Mouse (Mus musculus) lung, postnatal 14 days (tissue): ENCODE results near the gene Gsc.
A peak's percentile ranks its signal among the peaks of the same experiment; 100 is the strongest.
"Not testable (repeated sequence)": the region's sequence is repeated elsewhere in the genome, so short reads cannot be mapped to it uniquely, and the experiment has no call there.

Experiments
- DNase-seq: peaks from one replicate; pipeline ENCODE4 v3.0.0; 2021

The Gsc gene

DNA sequence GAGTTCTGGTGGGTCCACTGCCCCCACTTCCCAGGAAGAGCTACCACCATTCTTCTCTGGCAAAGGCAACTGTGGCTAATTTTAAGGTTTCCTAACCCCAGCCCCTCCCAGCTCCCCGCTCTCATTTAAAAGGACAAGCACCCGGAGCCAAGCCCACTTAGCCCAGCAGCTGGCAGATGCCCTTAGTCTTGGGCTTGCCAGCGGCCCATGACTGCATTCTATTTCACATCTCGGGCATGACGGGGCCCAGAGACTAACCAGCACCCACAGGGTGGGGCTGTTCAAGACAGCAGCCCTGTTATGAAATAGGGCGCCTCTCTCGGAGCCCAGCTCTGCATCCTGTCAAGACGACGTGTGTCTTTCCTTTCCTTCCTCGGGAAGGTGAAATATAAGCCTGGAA, 22.9 kb downstream of the Gsc start:
- no peak for DNase-seq

DNA sequence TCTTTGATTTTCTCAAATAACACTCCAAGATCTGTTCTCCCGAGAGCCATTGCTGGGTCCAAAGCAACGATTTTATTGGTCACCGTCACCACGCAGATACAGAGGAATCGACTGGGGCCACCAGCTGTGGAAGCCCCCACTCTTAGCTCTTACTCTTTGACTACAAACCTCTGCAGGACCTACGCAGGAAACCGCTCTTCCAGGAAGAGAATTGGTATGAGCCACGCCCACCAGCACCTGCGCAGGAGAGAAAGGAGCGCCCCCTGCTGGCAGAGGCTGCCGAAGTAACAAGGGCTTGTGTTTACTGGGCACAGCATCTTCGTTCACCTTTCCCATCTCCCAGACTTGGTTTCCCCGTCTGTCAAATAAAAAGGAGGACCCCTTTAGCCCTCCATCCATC, 25.0 kb downstream of the Gsc start:
- peak; percentile 70 for DNase-seq

DNA sequence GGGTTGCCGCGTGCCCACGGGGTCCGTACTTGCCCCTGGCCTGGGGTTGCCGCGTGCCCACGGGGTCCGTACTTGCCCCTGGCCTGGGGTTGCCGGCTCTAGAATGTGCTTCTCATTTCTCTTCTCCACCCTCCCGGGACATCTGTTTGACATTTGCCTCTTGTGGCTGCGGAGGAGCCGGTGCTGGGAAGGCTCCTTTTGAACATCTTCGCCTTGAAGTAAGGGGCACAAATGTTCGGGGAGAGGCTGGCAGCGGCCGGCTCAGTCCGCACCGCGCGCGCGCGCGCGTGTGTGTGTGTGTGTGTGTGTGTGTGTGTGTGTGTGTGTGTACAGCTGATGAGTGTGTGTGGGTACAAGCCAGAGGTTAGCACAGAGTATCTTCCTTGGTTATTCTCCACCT, 26.1 kb downstream of the Gsc start:
- not testable (repeated sequence) for DNase-seq

DNA sequence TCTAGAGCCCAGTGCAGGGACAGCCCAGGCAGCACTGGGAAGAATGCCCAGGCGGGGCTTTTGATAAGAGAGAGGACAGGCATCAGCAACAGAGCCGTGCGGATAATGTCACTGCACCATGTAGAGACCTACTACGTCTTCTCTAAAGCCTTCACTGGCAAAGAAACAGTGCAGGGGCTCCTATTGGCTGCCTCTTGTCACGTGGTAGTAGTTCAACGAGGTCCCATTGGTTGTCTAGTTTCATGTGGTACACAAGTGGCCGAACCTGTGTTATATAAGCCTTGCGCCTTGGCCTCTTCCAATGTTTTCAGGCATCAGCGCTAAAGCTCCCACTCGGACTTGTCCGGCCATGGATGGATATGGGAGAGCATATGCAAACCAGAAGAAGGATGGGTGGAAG, 29.4 kb downstream of the Gsc start:
- DNase-seq: no peak

DNA sequence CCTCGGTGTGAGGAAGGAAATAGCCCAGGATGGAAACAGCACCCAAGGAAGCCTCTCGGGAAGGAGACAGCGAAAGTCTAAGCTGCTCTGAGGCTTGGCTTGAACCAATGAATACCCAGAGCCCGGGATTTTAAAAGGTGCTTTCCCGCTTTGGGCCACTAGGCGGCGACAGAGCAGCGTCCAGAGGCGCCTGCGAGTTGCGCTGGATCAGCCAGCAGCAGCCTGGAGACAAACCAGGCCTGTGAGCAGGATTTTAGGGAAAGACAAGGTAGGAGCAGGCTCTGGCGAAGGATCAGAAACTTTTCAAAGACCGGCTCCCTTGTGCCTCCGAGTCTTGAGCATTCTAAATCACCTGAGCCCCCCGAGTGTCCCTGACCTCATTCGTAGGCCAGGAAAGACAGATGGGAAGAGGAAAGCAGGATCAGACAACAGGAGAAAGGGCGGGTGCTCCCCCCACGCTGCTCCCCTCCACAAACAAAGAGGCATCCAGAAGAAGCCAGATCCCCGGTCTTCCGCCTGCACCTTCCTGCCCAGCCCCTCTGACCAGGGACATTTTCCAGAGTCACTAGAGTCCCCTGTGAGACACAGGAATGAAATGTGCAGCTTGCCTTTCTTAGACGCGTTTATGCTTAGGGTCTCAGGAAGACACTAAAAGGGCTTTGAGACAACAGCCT, 32.9 kb downstream of the Gsc start:
- peak; percentile 86 for DNase-seq

DNA sequence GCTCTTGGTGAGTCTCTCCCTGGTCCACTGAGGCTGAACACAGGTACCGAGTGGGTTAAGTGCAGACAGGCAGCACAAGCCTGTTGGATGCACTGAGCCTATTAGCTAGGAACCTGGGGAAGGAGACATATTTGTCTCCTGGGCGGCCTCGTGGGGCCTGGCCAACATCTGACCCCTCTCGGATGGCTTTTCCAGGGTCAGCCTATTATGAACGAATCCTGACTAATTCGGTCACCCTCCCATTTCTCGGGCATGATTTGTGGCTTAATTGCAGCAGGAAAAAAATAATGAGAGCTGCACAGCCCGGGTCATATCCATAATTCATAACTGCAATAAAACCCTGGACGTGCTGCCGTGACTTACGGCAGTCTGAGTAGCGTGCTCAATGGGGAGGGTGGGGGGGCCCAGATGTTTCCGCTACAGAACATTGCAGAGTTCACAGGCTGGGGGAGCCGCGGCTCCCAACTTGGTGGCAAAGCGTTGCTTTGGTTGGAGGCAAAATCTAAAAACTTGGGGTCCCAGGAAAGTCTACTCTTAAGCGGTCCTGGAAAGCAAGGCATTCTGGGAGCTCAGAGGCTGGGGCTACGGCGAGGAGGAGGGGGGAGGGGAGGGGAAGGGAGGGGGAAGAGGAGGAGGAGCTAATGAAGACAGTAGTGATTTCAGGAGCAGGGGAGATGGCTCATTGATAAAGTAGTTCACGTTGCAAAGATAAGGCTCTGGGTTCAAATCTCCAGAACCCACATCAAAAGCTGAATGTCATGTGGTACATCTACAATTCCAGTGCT, 39.0 kb downstream of the Gsc start:
- no peak for DNase-seq

DNA sequence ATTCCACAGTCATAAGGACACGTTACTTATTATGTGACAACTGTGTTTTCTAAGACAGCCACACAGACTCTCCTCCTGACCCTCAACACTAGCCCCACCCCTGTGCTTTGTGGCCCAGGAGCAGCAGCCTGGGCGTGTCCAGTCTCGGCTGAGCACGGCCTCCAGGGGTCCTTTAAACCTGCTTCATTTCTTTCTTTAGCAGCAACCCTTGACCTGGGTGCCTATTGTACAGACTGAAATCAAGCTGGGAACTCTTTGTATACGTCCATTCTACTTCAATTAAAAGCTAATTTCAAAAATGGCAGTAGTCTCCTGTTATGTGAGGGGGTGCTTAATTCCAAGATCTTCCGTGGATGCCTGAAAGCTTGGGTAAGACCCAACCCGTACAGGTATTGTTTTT, 39.9 kb downstream of the Gsc start:
- no peak for DNase-seq

DNA sequence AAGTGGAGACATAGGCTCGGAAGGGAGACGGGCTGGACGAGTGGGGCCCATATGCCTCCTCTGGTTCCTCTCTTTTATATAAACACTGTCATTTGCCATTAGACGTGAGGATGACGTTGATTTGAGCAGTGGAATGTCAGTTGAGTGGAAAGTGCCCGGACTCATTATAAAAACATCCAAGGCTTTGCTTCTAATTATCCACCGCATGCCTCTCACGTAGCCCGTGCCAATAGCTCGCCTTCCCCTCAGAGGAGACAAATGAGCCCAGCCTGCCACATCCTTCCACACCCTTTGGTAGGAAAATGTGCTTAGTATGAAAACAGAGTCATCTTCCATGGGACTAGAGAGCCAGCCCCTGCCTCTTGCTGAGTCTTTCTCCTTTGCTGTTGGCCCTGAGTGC, 41.8 kb downstream of the Gsc start:
- DNase-seq: no peak

DNA sequence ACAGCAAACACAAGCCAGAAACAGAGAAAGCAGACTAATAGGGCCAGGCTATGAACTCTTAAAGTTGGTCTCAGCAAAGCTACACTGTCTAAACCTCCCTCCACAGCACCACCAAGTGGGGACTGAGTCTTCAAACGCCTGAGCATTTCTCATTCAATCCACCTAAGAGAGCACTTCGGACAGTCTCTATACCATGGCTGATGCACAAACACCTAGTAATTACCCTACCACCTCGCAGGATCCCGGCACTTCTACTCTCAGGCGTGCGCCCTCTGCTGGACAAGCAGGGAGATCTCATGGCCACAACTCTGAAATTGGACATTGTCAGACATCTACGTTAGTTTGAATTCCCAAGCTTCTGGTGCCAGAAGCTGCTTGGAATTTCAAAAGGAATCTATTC, 46.2 kb downstream of the Gsc start:
- peak; percentile 34 for DNase-seq

DNA sequence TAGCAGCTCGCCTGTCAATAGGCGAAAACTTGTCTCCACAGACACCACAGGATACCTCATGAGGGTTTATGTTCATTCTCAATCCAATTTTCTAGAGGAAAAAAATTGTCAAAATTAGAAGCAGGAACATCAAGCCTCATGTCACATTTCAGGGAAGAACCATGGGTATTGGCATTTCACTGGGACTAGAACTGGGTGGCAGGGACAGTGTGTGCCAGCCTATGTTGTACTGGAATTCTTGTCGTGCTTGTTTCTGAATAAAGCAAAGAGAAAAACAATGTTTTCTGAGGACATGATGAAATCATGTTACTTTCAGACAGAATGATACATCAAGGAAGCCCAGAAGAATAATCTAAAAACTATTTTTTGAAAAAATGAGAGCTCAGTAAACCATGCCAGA, 47.5 kb downstream of the Gsc start:
- no peak for DNase-seq

DNA sequence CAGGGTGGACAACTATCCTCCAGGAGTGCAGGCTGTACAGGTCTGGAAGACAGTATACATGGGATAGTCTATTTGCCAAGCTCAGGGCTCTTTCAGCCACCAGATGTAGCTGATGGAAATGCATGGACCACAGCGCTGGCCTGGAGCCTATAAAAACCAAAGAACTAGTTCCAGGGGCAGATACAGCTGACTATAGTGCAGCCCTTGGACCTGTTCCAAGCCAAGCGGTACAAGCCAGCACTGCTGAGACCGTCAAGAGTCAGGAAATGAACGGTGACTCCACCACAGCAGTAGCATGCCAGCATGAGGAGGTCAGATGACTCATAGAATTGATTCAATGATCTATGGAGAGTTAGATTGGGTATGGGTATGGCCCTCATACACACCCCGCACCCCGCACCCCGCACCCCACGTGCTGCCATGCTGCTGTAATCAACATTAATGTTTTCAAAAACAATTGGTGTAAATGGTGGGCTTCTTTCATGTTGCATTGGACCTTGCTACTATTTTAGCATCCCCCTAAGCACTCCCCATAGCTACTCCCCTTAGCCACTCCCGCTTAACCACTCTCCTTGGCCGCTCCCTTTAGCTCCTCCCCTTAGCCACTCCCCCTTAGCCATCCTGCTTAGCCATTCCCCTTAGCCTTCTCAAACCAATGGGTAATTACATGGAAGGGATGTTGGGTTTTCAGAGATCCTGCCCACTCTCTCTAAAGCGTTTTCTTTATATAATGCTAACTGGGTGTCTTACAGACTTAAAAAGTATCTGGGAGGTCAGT, 50.3 kb downstream of the Gsc start:
- DNase-seq: no peak
